Mouse (Mus musculus) embryo, embryonic 9.5 days (tissue): Measurements from ENCODE around the gene A3galt2.
A peak's percentile ranks its signal among the peaks of the same experiment; 100 is the strongest.

ENCODE experiments used
- DNase-seq: peaks from one replicate; pipeline ENCODE4 v3.0.0-alpha.2; 2017; ENCODE audit errors: extremely low spot score

Gene A3galt2

GRCm38 (mm10) chr4:128755064-128755463 is at the start of gene A3galt2:
Gene A3galt2 (plus strand): TSS chr4:128755364.
- DNase-seq, result no peak

- peak; percentile 62 for DNase-seq
Observed at GRCm38 (mm10) chr4:128706626-128707025, 48.5 kb upstream of the A3galt2 start.

- DNase-seq, result no peak
Observed at GRCm38 (mm10) chr4:128707384-128707783, 47.8 kb upstream of the A3galt2 start.

- DNase-seq, result no peak
Observed at GRCm38 (mm10) chr4:128709061-128709780, 45.9 kb upstream of the A3galt2 start.

- no peak for DNase-seq
Observed at GRCm38 (mm10) chr4:128709781-128710166, 45.4 kb upstream of the A3galt2 start.

- DNase-seq, result no peak
Observed at GRCm38 (mm10) chr4:128710286-128710685, 44.9 kb upstream of the A3galt2 start.

- DNase-seq, result no peak
Observed at GRCm38 (mm10) chr4:128710800-128711199, 44.4 kb upstream of the A3galt2 start.

GRCm38 (mm10) chr4:128711455-128712135 is 43.6 kb upstream of the A3galt2 start:
- peak; percentile 94 for DNase-seq

GRCm38 (mm10) chr4:128712136-128712655 is 43.0 kb upstream of the A3galt2 start:
- DNase-seq, result peak; percentile 40

GRCm38 (mm10) chr4:128712941-128713340 is 42.2 kb upstream of the A3galt2 start:
- no peak for DNase-seq

GRCm38 (mm10) chr4:128715241-128716204 is 39.6 kb upstream of the A3galt2 start:
- DNase-seq, result peak; percentile 94

- DNase-seq, result no peak
Observed at GRCm38 (mm10) chr4:128716279-128716678, 38.9 kb upstream of the A3galt2 start.

- DNase-seq, result no peak
Observed at GRCm38 (mm10) chr4:128716731-128717130, 38.4 kb upstream of the A3galt2 start.

GRCm38 (mm10) chr4:128720110-128720509 is 35.1 kb upstream of the A3galt2 start:
- DNase-seq, result peak; percentile 50

GRCm38 (mm10) chr4:128721061-128721648 is 34.0 kb upstream of the A3galt2 start:
- no peak for DNase-seq

- no peak for DNase-seq
Observed at GRCm38 (mm10) chr4:128721761-128722160, 33.4 kb upstream of the A3galt2 start.

GRCm38 (mm10) chr4:128722932-128723331 is 32.2 kb upstream of the A3galt2 start:
- DNase-seq, result no peak

- DNase-seq, result no peak
Observed at GRCm38 (mm10) chr4:128723431-128723830, 31.7 kb upstream of the A3galt2 start.

GRCm38 (mm10) chr4:128724059-128724458 is 31.1 kb upstream of the A3galt2 start:
- no peak for DNase-seq

- DNase-seq, result peak; percentile 83
Observed at GRCm38 (mm10) chr4:128727019-128727720, 28.0 kb upstream of the A3galt2 start.
